Mouse (Mus musculus) bone marrow macrophage, adult 2 months (primary cell): ENCODE results near the gene Ftsj3.

Source experiments
- CTCF ChIP-seq: IDR thresholded peaks from 2 replicates; pipeline ENCODE4 v1.5.1; 2012; ENCODE audit warnings: low read depth, mild to moderate bottlenecking, low read length, moderate library complexity
- POLR2A ChIP-seq: IDR thresholded peaks from 2 replicates; pipeline ENCODE4 v1.6.1; 2012; ENCODE audit warnings: mild to moderate bottlenecking, low read depth, low read length, borderline replicate concordance

GRCm38 (mm10) chr11:106215450-106215859, 40.4 kb downstream of the Ftsj3 start:
- TF ChIP-seq POLR2A, result no peak
- TF ChIP-seq CTCF, result no peak
